Mouse (Mus musculus) adrenal gland, adult 18-20 months (tissue): ENCODE results near the gene Tmprss2. TPM values are rescaled to one million over a fixed set of nuclear protein-coding genes. Genes with fewer than 3 reads are reported as not detected.

Experiments used
- DNase-seq, 2 experiments: peaks; one replicate each; pipeline ENCODE4 v3.0.0; 2021 to 2022; ENCODE audit warnings: low spot score in 2 of 2
- long read RNA-seq, 2 experiments: library from polyadenylated mRNA; stranded (forward); transcript quantifications; one replicate each; pipeline ENCODE4 v2.0.0; 2021
- total RNA-seq, 2 experiments: library from RNA; stranded (reverse); gene quantifications; 1 replicate in 1 of 2; 2 replicates in 1 of 2; pipeline ENCODE4 v1.2.3; 2021

Tmprss2 gene
- total RNA-seq = not detected
- long read RNA-seq, experiment 1 = 0 reads
- long read RNA-seq, experiment 2, partial matches to known transcripts = 0 of 1 reads
- long read RNA-seq, experiment 2, other reads (novel, unspliced or antisense) = 0 of 1 reads

GRCm38 (mm10) chr16:97610939-97611338 lies at the start of gene Tmprss2:
TSS of gene Tmprss2 (minus strand) at chr16:97611195.
- DNase-seq = peak in 1 of 2 experiments; percentile 13

- DNase-seq = no peak
Observed at GRCm38 (mm10) chr16:97659225-97659658, 48.2 kb upstream of the Tmprss2 start.

GRCm38 (mm10) chr16:97658481-97658880 lies 47.5 kb upstream of the Tmprss2 start:
- no peak for DNase-seq

GRCm38 (mm10) chr16:97655800-97656199 lies 44.8 kb upstream of the Tmprss2 start:
- DNase-seq = no peak

GRCm38 (mm10) chr16:97649522-97650188 lies 38.7 kb upstream of the Tmprss2 start:
- DNase-seq = no peak

GRCm38 (mm10) chr16:97644681-97645080 lies 33.7 kb upstream of the Tmprss2 start:
- DNase-seq = no peak

GRCm38 (mm10) chr16:97639630-97640029 lies 28.6 kb upstream of the Tmprss2 start:
- no peak for DNase-seq

GRCm38 (mm10) chr16:97632880-97633484 lies 22.0 kb upstream of the Tmprss2 start:
- no peak for DNase-seq

- no peak for DNase-seq
Observed at GRCm38 (mm10) chr16:97623166-97623565, 12.2 kb upstream of the Tmprss2 start.

- no peak for DNase-seq
Observed at GRCm38 (mm10) chr16:97622383-97622889, 11.4 kb upstream of the Tmprss2 start.

- no peak for DNase-seq
Observed at GRCm38 (mm10) chr16:97618285-97618684, 7.3 kb upstream of the Tmprss2 start.

- DNase-seq = no peak
Observed at GRCm38 (mm10) chr16:97612009-97612408, 1.0 kb upstream of the Tmprss2 start.

- no peak for DNase-seq
Observed at GRCm38 (mm10) chr16:97610246-97610645, 749 bp downstream of the Tmprss2 start.

- no peak for DNase-seq
Observed at GRCm38 (mm10) chr16:97609676-97610075, 1.3 kb downstream of the Tmprss2 start.

- DNase-seq = no peak
Observed at GRCm38 (mm10) chr16:97607956-97608355, 3.0 kb downstream of the Tmprss2 start.

- no peak for DNase-seq
Observed at GRCm38 (mm10) chr16:97606829-97607228, 4.2 kb downstream of the Tmprss2 start.

- no peak for DNase-seq
Observed at GRCm38 (mm10) chr16:97605957-97606721, 4.9 kb downstream of the Tmprss2 start.

- no peak for DNase-seq
Observed at GRCm38 (mm10) chr16:97602256-97602655, 8.7 kb downstream of the Tmprss2 start.

GRCm38 (mm10) chr16:97600591-97600990 lies 10.4 kb downstream of the Tmprss2 start:
- no peak for DNase-seq

GRCm38 (mm10) chr16:97598046-97598445 lies 12.9 kb downstream of the Tmprss2 start:
- no peak for DNase-seq

GRCm38 (mm10) chr16:97593816-97594509 lies 17.0 kb downstream of the Tmprss2 start:
- peak in 1 of 2 experiments; percentile 10 for DNase-seq
